Mouse (Mus musculus): ENCODE data around the gene Chl1. TPM values are rescaled to one million over a fixed set of nuclear protein-coding genes. Genes with fewer than 3 reads are reported as not detected.
A peak's percentile ranks its signal among the peaks of the same experiment; 100 is the strongest.

Chl1 gene
- total RNA-seq, 2 experiments from 2014 or later: 0.54 to 1.2 TPM

- no peak for DNase-seq
- intact Hi-C loops (cut with DNase I): no loop called here
Observed at GRCm38 (mm10) chr6:103656778-103657177, 146.4 kb downstream of the Chl1 start.

- intact Hi-C loops (cut with DNase I): no loop called here
- no peak for DNase-seq
Observed at GRCm38 (mm10) chr6:103659173-103659572, 148.8 kb downstream of the Chl1 start.

GRCm38 (mm10) chr6:103665206-103665605, 154.8 kb downstream of the Chl1 start:
- no peak for DNase-seq
- intact Hi-C loops (cut with DNase I): no loop called here

DNA sequence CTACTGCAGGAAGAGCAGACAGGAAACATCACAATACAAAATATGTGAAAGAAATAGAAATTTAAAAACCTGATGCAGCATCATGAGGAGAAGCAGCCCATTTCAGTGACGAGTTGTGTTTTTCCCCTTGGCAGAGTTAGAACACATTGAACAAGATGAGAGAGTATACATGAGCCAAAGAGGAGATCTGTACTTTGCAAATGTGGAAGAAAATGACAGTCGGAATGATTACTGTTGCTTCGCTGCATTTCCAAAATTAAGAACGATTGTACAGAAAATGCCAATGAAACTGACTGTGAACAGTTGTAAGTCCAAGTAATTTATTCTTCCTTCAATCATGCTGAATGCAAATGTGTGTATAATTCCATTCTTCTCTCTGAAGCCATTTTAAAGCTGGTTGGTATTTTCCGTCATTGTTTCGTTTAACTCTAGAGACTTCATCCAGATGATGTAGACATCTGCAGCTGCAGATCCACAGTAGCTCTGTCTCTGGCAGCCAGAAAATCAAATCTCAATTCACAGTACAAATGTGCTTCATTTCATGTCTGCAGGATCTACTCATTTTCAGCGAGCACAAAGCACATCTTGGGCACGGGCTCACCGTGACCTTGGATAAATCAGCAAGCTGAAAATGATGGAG, 155.4 kb downstream of the Chl1 start:
- DNase-seq: no peak
- intact Hi-C loops (cut with DNase I): no loop called here

DNA sequence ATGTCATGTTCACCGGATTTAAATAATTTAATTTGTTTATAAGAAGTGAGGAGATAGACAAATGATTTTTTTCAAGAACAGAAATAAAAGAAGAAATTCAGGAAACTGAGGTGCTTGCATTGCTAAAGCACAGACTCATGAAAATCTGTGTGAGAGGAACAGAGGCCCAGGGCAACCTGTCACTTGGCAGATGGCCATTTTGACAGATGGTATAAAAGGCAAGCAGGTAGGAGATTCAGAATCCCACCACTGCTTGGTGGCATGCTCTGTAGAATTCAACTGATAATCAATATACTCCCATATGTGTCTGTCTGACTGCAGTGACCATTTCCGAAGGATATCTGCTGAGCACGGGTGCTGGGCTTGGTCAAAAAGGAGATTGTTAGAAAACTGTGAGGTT, 162.7 kb downstream of the Chl1 start:
- intact Hi-C loops (cut with DNase I): no loop called here
- no peak for DNase-seq

GRCm38 (mm10) chr6:103674332-103674731, 163.9 kb downstream of the Chl1 start:
- peak; percentile 14 to 38 for DNase-seq
- intact Hi-C loops (cut with DNase I): no loop called here

DNA sequence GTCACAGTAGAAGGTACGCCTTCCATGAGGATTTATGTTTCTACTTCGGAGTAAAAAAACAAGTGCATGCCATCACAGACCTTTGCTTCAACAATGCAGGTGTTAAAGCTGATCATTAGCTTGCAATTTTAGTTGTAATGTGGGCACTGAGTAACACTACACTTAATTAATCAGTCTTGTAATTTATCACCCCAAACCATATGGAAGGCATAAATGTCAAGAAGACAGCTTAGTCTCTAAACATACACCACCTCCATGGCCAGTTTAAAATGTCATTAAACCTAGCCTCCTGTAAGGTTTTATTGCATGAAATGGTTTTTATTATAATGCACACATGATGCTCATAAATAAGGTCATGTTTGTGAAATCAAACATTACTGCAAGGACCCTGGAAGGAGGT, 164.8 kb downstream of the Chl1 start:
- no peak for DNase-seq
- intact Hi-C loops (cut with DNase I): no loop called here

GRCm38 (mm10) chr6:103676664-103677063, 166.3 kb downstream of the Chl1 start:
- DNase-seq: no peak
- intact Hi-C loops (cut with DNase I): no loop called here

GRCm38 (mm10) chr6:103677072-103677471, 166.7 kb downstream of the Chl1 start:
- intact Hi-C loops (cut with DNase I): no loop called here
- no peak for DNase-seq

GRCm38 (mm10) chr6:103682854-103683574, 172.6 kb downstream of the Chl1 start:
- peak; percentile 17 to 54 for DNase-seq
- intact Hi-C loops (cut with DNase I): loop anchor here (1.0 kb wide), 1 partner anchor 377 kb away; no protein-coding TSS in a partner anchor

DNA sequence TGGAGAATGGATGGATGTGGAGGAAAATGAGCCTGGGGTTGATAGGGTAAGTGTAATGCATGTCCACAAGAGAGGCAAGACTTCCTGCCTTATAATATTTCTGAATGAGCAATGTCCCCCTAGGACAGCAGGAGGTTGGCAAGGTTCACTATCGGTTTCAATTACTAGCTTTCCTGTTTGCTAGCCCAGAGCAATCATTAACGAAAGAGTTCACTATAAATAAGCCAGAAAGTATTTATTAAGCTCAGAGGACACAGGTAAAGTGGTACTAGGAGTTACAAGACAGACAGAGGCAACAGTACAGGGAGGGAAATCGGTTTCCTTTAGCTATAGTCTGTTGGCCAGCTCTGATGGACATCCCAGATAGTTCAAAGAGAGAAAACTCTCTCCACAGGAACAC, 182.1 kb downstream of the Chl1 start:
- intact Hi-C loops (cut with DNase I): no loop called here

DNA sequence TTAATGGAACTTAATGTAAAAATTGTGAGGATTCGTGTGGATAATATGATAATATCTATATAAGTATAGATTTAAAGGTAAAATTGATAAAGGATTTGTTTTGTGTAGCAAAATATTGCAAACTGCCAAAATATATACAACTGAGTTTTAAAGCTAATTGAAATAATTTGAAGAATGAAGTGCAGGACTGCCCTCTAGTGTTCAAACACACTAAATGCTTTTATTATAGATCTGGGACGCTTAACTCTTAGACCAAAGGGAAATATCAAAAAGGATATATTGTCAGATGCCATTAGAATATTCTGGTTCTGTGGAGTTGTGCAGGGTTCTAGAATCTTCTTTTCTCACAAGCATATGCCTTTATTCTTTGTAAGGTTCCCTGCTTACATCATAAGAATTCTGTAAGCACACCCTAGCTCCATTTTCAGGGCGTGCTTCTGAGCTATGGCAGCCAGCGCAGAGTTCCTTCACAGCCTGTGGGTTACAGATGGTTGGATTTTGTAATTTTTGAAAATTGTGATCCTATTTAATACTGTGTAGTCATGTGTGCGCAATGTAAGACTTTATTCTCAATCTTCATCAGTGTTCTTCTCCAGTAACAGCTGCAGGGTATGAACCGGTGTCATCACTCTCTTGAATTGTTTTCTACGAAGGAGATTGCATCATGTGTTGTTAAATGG, 187.1 kb downstream of the Chl1 start:
- intact Hi-C loops (cut with DNase I): no loop called here

More for the DNA sequence above, 182.1 kb downstream of the Chl1 start:
- DNase-seq: no peak

GRCm38 (mm10) chr6:103699482-103699881, 189.1 kb downstream of the Chl1 start:
- no peak for DNase-seq
- intact Hi-C loops (cut with DNase I): no loop called here

More for the DNA sequence above, 187.1 kb downstream of the Chl1 start:
- DNase-seq: no peak

DNA sequence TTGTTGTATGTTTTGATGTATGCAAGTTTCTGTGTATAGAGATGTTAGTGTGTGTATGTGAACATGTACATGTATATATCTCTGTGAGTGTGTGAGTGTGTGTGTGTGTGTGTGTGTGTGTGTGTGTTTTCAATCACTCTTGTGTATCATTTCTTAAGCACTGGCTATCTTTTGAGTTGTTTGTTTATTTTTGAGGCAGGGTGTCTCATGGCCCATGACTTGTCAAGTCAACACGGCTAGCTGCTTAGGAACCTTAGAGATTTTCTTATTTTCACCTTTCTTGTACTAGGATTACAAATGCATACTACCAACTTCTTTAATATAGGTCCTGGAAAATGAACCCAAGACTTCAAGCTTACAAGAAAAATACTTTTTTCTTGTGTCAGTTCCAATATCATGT, 189.5 kb downstream of the Chl1 start:
- intact Hi-C loops (cut with DNase I): no loop called here
- no peak for DNase-seq

- intact Hi-C loops (cut with DNase I): no loop called here
- no peak for DNase-seq
Observed at GRCm38 (mm10) chr6:103700336-103700735, 189.9 kb downstream of the Chl1 start.

DNA sequence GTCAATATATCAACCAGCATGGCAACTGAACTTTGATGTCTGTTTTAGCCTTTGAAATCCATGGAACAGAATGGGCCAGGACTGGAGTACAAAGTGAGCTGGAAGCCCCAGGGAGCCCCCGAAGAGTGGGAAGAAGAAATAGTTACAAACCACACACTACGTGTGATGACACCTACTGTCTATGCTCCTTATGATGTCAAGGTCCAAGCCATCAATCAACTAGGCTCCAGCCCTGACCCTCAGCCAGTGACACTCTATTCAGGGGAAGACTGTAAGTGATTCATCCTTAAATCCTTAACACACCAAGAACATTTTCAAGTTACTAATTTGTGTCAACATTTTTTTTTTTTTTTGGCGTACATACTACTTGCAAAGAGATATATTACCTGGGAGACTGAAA, 196.0 kb downstream of the Chl1 start:
- DNase-seq: no peak
- intact Hi-C loops (cut with DNase I): no loop called here

GRCm38 (mm10) chr6:103739291-103739690, 228.9 kb downstream of the Chl1 start:
- intact Hi-C loops (cut with DNase I): no loop called here
- no peak for DNase-seq

- DNase-seq: no peak
- intact Hi-C loops (cut with DNase I): no loop called here
Observed at GRCm38 (mm10) chr6:103742784-103743183, 232.4 kb downstream of the Chl1 start.

GRCm38 (mm10) chr6:103746103-103746502, 235.7 kb downstream of the Chl1 start:
- intact Hi-C loops (cut with DNase I): no loop called here
- peak in 1 of 2 experiments; percentile 4 for DNase-seq

DNA sequence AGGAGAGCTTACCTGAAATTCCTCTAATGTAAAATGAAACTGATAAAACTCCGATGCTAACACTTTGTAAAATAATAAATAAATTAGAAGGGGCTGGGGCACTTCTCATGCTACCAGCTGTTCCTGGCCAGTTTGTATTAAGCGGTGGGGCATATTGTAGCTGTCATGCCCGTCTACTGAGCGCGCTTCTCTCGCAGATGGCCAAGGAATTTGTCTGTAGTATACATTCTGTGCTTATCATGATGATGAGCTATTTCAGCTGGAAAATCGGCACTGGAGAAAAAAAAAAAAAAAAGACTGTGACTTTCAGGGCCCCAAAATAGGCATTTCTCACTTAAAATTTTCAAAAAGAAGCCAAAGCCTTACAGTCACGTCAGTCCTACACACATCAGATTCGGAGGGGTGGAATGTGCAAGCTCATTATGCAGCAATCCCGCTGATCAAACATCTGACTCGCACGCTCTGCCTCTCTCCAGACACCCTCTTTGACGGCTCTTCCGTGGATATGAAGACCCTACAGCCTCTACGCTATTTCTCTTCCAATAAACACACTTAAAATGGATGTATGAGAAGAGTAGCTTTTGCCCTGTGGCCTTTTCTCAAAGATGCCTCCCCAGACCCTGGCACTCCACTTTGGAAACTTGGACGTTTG, 238.9 kb downstream of the Chl1 start:
- no peak for DNase-seq
- intact Hi-C loops (cut with DNase I): no loop called here

DNA sequence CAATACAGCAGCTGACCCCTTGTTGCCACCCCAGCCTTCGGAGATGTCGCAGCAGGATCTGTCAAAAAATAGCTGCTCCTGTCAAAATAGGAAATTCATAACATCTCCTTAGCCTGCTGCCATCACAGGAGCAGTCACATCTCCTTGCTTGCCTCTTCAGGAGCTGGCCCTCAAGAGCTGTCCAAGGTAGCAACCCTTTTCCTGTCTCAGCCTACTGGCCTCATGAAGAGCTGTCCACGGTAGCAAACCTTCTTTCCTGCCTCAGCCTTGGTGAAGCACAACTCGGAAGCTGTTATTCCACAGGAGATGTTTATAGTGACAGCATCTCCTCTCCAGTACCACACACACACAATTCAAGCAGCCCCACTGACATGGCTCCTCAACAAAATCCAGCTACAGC, 243.5 kb downstream of the Chl1 start:
- DNase-seq: no peak
- intact Hi-C loops (cut with DNase I): no loop called here
